Mouse (Mus musculus): Measurements from ENCODE around the gene Dennd1c.

Dennd1c gene

DNA sequence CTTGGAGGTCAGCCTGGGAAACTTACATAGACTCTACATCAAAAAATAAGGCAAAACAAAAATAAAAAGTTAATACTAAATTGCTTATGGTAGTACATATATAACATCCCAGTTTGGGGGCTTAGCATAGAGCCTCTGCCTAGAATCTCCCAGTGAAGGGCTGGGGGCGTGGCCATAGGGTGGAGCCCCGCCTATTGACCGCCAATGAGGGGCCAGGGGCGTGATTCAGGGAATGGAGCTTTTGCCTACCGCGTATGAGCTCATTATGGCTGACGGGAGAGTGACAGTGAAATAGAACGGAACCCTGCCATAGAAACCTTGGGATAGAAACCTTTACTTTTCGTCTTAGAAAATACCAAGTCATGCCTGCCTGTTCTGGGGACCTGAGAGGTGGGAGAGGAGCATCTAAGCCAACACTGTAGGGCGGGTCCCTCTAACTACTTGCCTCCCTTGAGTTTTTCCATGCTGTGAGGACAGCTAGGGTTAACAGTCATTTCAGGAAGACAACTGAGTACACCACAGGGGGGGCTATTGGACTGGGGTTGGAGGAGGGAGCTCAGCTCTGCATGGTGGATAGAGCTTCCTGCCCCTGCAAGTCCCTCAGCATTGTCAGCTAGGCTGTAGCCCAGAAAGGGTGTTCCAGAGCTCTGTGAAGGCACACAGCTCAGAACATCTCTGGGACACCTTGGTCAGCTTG lies 21.5 kb upstream of the Dennd1c start:
- in situ Hi-C loops (cut with MboI; ENCODE audit: low pct_unique_long_range_greater_than_20kb in 1 of 2, low sequenced_read_pairs in 2 of 2, unreplicated experiment in 1 of 2): loop anchor here (10.0 kb wide), 2 partner anchors 65 to 235 kb away; no protein-coding TSS in a partner anchor

DNA sequence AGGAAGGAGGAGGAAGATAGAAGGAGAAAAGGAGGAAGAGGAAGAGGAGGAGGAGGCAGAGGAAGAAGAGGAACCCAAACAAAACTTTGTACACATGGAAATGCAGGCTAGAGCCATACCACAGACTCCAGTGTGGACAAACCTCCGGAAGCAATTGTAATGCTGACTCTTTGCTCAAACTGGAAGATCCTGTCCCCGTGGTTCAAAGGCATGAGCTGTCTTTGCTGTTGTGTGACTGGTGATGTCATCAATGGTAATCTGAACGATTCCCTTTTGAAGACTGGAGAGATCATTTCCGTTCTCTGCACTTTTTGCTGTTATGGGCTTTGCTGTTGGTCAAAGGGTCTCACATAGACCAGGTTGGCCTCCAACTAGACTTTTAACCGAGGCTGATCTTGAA lies 20.0 kb upstream of the Dennd1c start:
- in situ Hi-C loops (cut with MboI; ENCODE audit: low pct_unique_long_range_greater_than_20kb in 1 of 2, low sequenced_read_pairs in 2 of 2, unreplicated experiment in 1 of 2): loop anchor here (10.0 kb wide), 2 partner anchors 66 to 236 kb away; no protein-coding TSS in a partner anchor

DNA sequence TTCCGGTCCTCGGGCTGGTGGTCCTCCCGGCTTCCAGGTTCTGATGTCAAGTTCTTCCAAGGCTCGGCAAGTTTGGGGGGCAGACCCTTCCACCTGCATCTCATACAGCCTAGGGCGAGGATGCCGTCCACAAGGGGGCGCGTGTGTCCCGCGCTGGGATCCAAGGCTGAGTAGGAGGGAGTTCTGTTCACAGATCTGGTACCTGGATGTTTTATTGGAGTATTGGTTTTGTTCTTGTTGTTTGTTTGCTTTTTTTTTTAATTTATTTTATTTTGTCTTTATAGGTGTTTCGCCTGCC lies 18.3 kb upstream of the Dennd1c start:
- in situ Hi-C loops (cut with MboI; ENCODE audit: low pct_unique_long_range_greater_than_20kb in 1 of 2, low sequenced_read_pairs in 2 of 2, unreplicated experiment in 1 of 2): loop anchor here (10.0 kb wide), 2 partner anchors 68 to 238 kb away; no protein-coding TSS in a partner anchor

DNA sequence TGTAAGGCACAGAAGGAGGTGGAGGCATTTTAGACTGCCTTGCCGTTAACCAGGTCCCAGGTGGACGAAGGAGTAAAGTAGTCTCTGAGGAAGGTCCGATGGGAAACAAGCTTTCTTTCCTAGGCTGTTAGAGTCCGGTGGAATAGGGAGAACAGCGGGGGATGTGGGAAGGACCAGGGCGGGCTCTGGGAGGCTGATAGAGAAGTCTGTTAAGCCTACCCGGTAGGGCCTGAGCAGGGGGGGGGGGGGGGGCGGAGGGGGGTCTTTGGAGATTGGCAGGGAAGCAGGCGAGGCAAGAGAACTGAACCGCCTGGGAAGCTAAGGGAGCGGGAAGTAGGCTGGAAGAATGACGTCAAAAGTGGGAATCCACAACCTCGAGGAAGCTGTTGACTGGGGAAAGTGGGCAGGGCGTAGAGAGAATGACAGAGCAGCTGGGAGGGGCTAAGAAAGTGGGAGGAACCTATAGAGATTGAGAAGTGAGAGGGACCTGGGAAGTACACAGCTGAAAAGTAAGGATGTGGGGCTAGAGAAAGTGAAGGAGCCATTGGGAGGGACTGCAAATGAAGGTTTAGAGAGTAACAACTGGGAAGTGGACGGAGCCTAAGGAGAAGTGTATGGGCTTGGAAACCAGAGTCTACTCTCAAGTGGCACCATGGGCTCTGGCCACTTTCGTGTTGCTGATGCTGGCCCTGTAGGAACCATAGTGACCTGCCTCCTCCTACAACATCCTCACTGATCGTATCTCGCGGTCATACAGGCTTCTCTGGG lies 17.7 kb upstream of the Dennd1c start:
- in situ Hi-C loops (cut with MboI; ENCODE audit: low pct_unique_long_range_greater_than_20kb in 1 of 2, low sequenced_read_pairs in 2 of 2, unreplicated experiment in 1 of 2): loop anchor here (10.0 kb wide), 2 partner anchors 69 to 239 kb away; no protein-coding TSS in a partner anchor

DNA sequence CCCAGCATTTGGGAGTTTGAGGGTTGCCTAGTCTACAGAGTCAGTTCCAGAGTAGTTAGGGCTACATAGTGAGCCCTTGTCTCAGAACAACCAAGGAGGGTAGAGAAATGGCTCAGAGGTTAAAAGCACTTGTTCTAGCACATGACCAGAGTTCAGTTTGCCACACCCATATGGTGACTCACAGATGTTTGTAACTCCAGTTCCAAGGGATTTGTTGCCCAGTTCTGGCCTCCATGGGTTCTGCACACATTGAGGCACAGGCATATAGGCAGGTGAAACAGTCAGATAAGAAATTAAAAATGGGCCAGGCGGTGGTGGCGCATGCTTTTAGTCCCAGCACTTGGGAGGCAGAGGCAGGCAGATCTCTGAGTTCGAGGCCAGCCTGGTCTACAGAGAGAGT lies 15.9 kb upstream of the Dennd1c start:
- in situ Hi-C loops (cut with MboI; ENCODE audit: low pct_unique_long_range_greater_than_20kb in 1 of 2, low sequenced_read_pairs in 2 of 2, unreplicated experiment in 1 of 2): loop anchor here (10.0 kb wide), 2 partner anchors 71 to 241 kb away; no protein-coding TSS in a partner anchor

DNA sequence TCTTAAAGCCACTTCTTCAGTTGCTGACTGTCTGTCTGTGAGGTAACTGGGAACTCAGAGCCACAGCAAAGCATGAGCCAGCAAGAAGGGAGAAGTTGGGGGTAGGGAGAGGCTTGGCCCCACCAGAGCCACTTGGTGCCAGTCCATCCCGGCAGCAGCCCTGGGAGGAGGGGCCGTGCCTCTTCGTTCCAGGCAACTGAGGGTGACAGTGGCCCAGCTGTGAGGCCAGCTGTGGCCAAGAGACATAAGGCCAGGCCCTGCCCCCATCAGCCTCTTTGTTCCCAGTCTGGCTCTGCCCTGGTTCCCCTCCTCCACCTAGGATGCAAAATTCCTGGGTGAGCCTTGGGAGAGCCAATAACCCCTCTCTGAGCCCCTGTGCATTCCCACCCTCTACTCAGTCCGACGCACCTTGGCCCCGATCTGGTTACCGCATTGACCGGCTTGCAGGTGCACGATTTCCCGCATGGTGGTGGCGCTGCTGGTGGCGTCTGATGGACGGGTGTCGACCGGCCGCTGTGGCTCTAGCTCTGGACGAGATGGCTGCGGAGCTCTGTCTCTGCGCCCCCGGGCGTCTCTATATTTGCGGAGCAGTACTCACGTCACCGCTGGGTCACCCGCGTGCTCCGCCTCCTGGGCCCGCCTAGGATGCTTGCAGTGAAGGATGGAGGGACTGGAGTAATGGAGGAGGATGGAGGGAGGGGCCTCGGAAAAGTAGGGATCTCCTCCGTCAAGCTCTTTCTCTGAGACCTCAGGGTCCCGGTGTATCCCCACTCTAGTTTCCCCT lies 8.9 kb upstream of the Dennd1c start, which contains the start of gene Tubb4a:
Gene Tubb4a (minus strand): TSS at position 734 of the 784 bp plus-strand sequence.
- in situ Hi-C loops (cut with MboI; ENCODE audit: low pct_unique_long_range_greater_than_20kb in 1 of 2, low sequenced_read_pairs in 2 of 2, unreplicated experiment in 1 of 2): no loop called here

DNA sequence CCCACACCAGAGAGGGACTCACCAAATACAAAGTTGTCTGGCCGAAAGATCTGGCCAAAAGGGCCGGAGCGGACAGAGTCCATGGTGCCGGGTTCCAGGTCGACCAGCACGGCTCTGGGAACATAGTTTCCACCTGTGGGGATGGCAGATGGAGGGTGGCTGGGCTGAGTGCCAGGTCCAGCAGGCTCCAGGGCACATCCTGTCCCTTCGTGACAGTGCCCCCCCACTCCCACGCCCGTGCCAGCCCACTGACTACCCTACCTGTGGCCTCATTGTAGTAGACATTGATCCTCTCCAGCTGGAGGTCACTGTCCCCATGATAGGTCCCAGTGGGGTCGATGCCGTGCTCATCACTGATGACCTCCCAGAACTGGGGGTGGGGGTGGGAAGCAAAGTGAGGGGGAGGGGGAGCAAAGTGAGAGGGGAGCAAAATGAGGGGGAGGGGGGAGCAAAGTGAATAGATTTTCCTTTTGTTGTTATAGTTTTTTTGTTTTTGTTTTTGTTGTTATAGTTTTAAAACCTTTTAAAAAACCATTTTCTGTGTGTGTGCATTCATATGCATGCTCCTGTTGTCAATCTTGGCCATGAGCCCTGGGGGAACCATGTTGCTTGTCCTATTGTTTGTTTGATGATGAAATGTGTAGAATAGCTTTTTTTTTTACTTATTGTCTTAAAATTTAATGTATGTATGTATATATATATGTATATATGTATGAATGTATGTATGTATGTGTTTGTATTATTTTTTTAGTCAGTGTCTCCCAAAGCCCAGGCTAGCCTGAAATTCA lies 7.8 kb upstream of the Dennd1c start:
- in situ Hi-C loops (cut with MboI; ENCODE audit: low pct_unique_long_range_greater_than_20kb in 1 of 2, low sequenced_read_pairs in 2 of 2, unreplicated experiment in 1 of 2): no loop called here

DNA sequence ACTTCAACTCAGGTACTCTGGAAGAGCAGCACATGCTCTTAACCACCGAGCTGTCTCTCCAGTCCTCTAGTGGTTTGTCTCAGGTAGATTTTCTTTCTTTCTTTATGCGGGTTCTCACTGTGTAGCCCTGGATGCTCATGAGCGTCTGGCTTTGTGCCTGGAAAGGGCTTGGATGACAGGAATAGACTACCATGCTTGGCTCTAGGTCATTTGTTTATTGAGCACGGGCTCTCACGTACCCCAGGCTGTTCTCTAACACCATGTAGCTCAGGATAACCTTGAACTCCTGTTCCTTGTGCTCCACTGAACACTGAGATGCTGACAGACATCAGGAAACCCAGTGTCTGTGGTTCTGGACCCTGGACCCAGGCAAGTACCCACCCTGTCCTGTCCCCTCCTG lies 4.2 kb upstream of the Dennd1c start:
- in situ Hi-C loops (cut with MboI; ENCODE audit: low pct_unique_long_range_greater_than_20kb in 1 of 2, low sequenced_read_pairs in 2 of 2, unreplicated experiment in 1 of 2): no loop called here

DNA sequence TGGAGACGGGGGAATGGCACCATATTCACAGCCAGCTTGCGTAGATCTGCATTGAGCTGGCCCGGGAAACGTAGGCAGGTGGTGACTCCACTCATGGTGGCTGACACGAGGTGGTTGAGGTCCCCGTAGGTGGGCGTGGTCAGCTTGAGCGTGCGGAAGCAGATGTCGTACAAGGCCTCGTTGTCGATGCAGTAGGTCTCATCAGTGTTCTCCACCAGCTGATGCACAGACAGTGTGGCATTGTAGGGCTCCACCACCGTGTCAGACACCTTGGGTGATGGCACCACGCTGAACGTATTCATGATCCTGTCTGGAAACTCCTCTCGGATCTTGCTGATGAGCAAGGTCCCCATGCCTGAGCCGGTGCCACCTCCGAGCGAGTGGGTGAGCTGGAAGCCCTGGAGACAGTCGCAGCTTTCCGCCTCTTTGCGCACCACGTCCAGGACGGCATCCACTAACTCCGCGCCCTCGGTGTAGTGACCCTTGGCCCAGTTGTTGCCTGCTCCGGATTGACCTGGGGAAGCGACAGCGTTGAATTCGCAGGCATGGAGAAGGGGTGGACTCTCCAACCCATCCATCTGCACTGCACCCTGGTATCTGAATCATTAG lies 3.0 kb upstream of the Dennd1c start:
- in situ Hi-C loops (cut with MboI; ENCODE audit: low pct_unique_long_range_greater_than_20kb in 1 of 2, low sequenced_read_pairs in 2 of 2, unreplicated experiment in 1 of 2): no loop called here

DNA sequence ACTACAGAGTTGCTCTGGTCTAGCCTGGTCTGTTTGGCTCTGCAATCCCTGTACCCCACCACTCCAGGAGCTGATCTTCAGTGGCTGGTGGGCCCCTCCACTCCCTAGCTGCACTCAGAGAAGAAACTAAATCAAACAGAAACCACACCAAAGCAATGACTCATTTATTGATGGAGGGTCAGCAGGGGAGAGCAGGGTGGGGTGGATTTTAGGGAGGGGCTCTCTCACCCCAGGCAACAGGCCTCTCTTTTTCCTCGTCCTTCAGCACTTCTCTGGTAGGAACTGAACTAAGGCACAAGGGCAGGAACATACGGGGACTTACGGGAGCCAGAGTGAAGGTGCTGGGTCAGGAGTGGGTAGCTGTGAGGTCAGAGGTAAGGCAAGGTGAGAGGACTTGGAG lies 1.6 kb upstream of the Dennd1c start:
- in situ Hi-C loops (cut with MboI; ENCODE audit: low pct_unique_long_range_greater_than_20kb in 1 of 2, low sequenced_read_pairs in 2 of 2, unreplicated experiment in 1 of 2): no loop called here

DNA sequence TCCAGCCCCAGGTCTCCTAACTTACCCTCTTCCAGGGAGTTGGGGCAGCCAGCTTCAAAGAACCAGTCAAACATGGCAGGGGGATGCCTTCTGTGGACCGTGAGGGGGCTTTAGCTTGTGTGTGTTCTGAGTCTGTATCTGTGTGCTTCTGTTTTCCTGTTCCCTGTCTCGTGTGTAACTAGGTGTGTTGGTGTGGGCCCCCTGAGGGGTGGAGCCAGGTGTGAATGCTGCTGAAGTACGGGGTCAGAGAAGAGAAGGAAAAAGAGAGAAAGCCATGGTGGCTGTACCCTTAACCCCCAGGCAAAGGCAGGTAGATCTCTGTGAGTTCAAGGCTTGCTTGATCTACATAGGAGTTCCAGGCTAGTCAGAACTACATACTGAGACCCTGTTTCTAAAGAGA lies 1.4 kb downstream of the Dennd1c start:
- in situ Hi-C loops (cut with MboI; ENCODE audit: low pct_unique_long_range_greater_than_20kb in 1 of 2, low sequenced_read_pairs in 2 of 2, unreplicated experiment in 1 of 2): no loop called here

DNA sequence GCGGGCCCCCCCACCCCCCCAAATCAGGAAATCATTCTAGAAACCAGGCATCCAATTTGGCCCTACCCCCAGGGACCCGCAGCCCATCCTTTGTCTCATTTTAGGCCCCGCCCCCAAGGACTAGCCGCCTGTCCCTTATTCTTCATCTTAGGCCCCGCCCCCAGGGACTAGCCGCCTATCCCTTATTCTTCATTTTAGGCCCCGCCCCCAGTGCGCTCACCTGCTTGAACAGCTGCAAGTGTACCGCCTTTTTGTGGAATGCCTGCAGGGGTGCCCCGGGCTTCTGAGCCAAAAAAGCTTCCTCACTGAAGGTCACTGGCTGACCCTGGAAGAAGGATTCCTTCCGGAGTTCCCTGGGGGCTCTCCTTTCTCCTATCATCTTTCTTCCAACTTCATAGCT lies 7.6 kb downstream of the Dennd1c start:
- in situ Hi-C loops (cut with MboI; ENCODE audit: low pct_unique_long_range_greater_than_20kb in 1 of 2, low sequenced_read_pairs in 2 of 2, unreplicated experiment in 1 of 2): no loop called here

DNA sequence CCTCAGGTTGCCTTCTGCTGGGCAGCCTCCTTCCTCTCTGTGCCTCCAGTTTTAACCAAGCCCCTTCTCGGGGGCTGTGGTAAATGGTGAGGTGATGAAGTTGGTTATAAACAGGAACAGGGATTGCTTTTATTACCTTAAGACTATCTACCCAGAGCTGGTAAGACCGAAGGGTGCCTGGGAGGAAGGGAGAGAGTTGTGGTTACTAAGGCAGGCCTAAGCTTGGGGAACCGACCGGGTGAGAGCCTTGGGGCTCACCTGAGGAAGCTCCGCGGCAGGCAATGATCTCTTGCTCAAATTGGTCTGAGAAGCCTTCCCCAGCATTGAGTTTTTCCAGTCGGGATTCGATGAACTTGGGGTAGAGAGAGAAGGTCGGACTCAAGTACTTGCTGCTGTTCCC lies 8.0 kb downstream of the Dennd1c start:
- in situ Hi-C loops (cut with MboI; ENCODE audit: low pct_unique_long_range_greater_than_20kb in 1 of 2, low sequenced_read_pairs in 2 of 2, unreplicated experiment in 1 of 2): no loop called here

DNA sequence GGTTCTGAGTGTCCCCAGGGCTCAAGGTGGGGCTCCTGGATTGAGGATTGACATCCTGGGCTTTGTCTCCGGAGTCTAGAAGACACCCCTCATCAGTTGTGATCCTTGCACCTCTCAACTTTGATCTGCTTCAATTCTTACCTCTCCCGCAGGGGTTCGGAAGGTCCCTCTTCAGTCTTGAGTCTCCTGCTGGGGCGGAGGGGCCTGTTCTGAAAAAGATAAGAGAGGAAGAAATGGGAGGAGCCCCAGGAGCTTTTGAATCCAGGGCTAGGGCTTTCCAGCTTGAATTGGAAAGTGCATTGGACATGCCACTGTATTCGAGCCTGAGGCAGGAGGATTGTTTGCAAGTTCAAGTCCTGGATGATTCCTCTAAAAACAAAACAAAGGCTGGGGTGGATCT lies 11.4 kb downstream of the Dennd1c start:
- in situ Hi-C loops (cut with MboI; ENCODE audit: low pct_unique_long_range_greater_than_20kb in 1 of 2, low sequenced_read_pairs in 2 of 2, unreplicated experiment in 1 of 2): no loop called here

DNA sequence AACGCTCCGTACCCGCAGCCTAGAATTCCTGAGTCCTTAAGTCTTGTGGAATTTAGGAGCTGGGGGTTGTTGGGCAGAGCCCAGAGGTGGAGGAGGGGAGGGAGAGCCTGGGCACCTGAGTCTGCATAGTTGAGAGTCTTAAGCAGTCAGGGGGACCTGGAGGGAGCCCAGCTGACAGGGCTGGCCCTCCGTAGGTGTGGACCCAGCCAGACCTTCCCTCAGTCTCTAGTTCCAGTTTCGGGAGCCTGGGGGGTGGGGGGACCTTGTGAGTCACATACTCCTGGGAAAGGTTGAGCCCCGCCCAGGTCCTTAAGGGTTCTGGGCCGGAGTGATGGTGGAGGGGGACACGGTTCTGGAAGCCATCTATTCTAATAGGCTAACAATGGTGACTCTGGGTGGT lies 15.3 kb downstream of the Dennd1c start:
- in situ Hi-C loops (cut with MboI; ENCODE audit: low pct_unique_long_range_greater_than_20kb in 1 of 2, low sequenced_read_pairs in 2 of 2, unreplicated experiment in 1 of 2): no loop called here

DNA sequence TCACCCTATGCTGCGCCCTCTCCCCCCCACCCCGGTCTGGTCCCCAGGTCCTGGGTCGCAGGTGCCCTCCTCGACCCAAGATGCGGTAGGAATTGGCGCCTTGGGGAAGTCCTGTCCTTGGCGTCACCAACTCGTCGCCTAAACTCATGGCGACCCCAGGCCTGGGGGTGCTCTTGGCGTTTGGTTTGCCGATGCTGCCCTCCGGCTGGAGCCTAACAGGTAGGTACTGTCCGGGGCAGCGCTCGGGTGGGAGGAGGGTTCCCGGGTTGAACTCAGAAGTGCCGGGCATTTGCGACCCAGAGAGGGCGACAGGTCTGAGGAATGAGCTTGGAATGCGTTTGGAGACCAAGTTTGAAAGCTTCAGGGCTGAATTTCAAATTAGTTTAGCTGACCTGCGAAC lies 15.8 kb downstream of the Dennd1c start:
- in situ Hi-C loops (cut with MboI; ENCODE audit: low pct_unique_long_range_greater_than_20kb in 1 of 2, low sequenced_read_pairs in 2 of 2, unreplicated experiment in 1 of 2): no loop called here

DNA sequence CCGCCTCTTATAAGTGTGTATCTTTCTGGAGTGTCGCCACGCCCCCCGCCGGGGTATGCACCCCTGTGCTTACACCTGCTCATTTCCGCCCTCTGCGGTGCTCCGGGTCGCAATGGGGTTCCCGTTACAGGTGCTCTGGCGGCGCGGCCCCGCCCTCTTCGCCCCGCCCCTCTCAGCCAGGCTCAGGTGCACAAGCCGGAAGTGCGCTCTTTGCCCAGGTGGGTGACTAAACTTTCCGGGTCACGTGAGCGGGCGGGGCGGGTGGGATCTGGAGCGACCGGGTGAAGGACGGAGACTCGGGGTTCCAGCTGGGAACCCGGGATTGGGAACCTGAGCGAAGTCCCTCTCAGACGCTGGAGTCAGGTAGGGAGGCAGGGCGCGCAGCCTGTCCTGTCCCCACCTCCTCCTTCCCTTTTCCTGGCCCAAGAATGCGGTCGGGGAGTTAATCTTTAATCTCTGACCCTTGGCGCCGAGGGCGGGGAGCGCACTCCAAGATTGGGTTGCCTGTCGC lies 16.2 kb downstream of the Dennd1c start:
- in situ Hi-C loops (cut with MboI; ENCODE audit: low pct_unique_long_range_greater_than_20kb in 1 of 2, low sequenced_read_pairs in 2 of 2, unreplicated experiment in 1 of 2): no loop called here

DNA sequence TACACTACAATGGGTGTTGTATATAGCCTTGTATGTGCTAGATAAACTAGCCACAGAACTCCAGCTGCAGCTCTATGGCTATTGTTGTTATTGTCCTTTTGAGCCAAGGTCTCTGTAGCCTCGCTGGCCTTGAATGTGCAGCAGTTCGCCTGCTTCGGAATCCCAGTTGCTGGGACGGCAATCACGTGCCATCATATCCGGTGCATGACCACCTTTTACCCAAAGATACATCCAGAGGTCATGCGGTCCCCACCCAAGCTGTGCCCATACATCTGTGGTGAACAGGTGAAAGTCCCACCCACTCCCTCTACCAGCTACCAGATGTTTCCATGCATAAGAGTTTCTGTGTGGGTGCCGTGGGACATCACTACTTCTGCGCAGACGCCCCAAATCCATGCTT lies 17.2 kb downstream of the Dennd1c start:
- in situ Hi-C loops (cut with MboI; ENCODE audit: low pct_unique_long_range_greater_than_20kb in 1 of 2, low sequenced_read_pairs in 2 of 2, unreplicated experiment in 1 of 2): no loop called here

All from mouse embryonic stem cell (cell line).